Mouse (Mus musculus) heart, postnatal 0 days (tissue): ENCODE measurements around the gene Eprs.

Experiments used
- CTCF ChIP-seq: IDR thresholded peaks from 2 replicates; pipeline ENCODE4 v1.5.1; 2016; ENCODE audit warnings: antibody characterized with exemption, control low read depth, low read depth
- EP300 ChIP-seq: IDR thresholded peaks from 2 replicates; pipeline ENCODE4 v1.6.1; 2016; ENCODE audit warnings: antibody characterized with exemption, low read depth

- TF ChIP-seq CTCF, result no peak
- TF ChIP-seq EP300, result no peak
Measured at GRCm38 (mm10) chr1:185472730-185473129, 109.9 kb downstream of the Eprs start.
